Mouse (Mus musculus): ENCODE data around the gene Pctp.

- TF ChIP-seq POLR2A (IDR thresholded peaks at IDR 0.05; ENCODE audit: control insufficient read depth, extremely low read depth, insufficient read depth, low read length, poor library complexity) (no peak), CTCF (IDR thresholded peaks at IDR 0.05; ENCODE audit: borderline replicate concordance, control insufficient read depth, extremely low read depth, insufficient read depth, low read length, poor library complexity) (no peak)
Measured at GRCm38 (mm10) chr11:90044459-90044858, 41.8 kb upstream of the Pctp start.

Measured in thymus, adult 2 months (tissue).